Mouse (Mus musculus) G1E (cell line): ENCODE measurements around the gene Rnf220. TPM values are rescaled to one million over a fixed set of nuclear protein-coding genes. Genes with fewer than 3 reads are reported as not detected.

Source experiments
- ATAC-seq: 2 replicates; pipeline ENCODE4 v1.8.0; 2016; ENCODE audit warnings: mild to moderate bottlenecking; ENCODE audit not compliant: insufficient number of reproducible peaks, poor library complexity, low FRiP score, severe bottlenecking; ENCODE audit errors: extremely low read depth
- DNase-seq: peaks from one replicate; pipeline ENCODE4 v3.0.0; 2012; ENCODE audit warnings: low spot score
- H3K27me3 ChIP-seq: 2 replicates; pipeline ENCODE4 v1.6.1; 2012; ENCODE audit warnings: mild to moderate bottlenecking, low read length, inconsistent platforms; ENCODE audit not compliant: insufficient read depth
- H3K36me3 ChIP-seq: replicated peaks from 2 replicates; pipeline ENCODE3; 2012; ENCODE audit warnings: mild to moderate bottlenecking, inconsistent platforms
- H3K4me1 ChIP-seq: 2 replicates; pipeline ENCODE4 v1.6.1; 2012; ENCODE audit warnings: low read depth, low read length, inconsistent platforms, mixed read lengths; ENCODE audit not compliant: insufficient read depth
- H3K4me3 ChIP-seq: 2 replicates; pipeline ENCODE4 v1.5.1; 2012; ENCODE audit warnings: low read depth, mild to moderate bottlenecking, inconsistent platforms, low read length, moderate library complexity, mixed read lengths
- H3K9me3 ChIP-seq: replicated peaks from 2 replicates; pipeline ENCODE4 v1.6.1; 2012; ENCODE audit warnings: inconsistent platforms
- CTCF ChIP-seq: IDR thresholded peaks from 2 replicates; pipeline ENCODE4 v1.5.1; 2012; ENCODE audit warnings: low read depth, low read length, inconsistent platforms, mixed read lengths
- GATA1 ChIP-seq: IDR thresholded peaks from 2 replicates; pipeline ENCODE4 v1.6.1; 2012; ENCODE audit warnings: borderline replicate concordance, low read length, inconsistent platforms, mixed read lengths
- GATA2 ChIP-seq: IDR thresholded peaks from 2 replicates; pipeline ENCODE4 v1.6.1; 2012; ENCODE audit warnings: low read depth, low read length, inconsistent platforms, borderline replicate concordance
- POLR2AphosphoS5 ChIP-seq: IDR thresholded peaks from 2 replicates; pipeline ENCODE4 v1.6.1; 2012; ENCODE audit warnings: low read depth, low read length, inconsistent platforms; ENCODE audit not compliant: insufficient replicate concordance
- TAL1 ChIP-seq: conservative IDR thresholded peaks from 2 replicates; pipeline ENCODE4 v1.6.1; 2012; ENCODE audit warnings: low read depth, low read length, inconsistent platforms, mixed read lengths
- polyA plus RNA-seq: library from polyadenylated mRNA; stranded (reverse); fragments of >175 nt; gene quantifications from 2 replicates; pipeline ENCODE4 v1.2.3, GENCODE M21; 2012
- total RNA-seq, 2 experiments: library from RNA; stranded (forward) in 1 of 2; stranded (reverse) in 1 of 2; fragments of 200-1000 nt in 1 of 2; fragments of >200 nt in 1 of 2; fragmentation: Nextera tagmentation in 1 of 2; gene quantifications; 2 replicates each; pipeline ENCODE4 v1.2.3; 2014 to 2017

The Rnf220 gene
- total and polyA plus RNA-seq, 3 experiments = 87.7 to 113 (median 88.7) TPM

GRCm38 (mm10) chr4:117518246-117518645 is 21.4 kb upstream of the Rnf220 start:
- DNase-seq (no peak), ATAC-seq (no peak)
- Histone ChIP-seq H3K4me3 (no peak overlapping the region), H3K36me3 (no peaks in the 10 kb centered on the region), H3K9me3 (no peaks in the 10 kb centered on the region), H3K27me3 (peaks cover 7% of the 10 kb centered on the region; the same call in 1 of the 2 replicates), H3K4me1 (no peaks in the 10 kb centered on the region)
- no peak for TF ChIP-seq GATA1
- no peak for TF ChIP-seq GATA2
- TF ChIP-seq CTCF = no peak
- no peak for TF ChIP-seq POLR2AphosphoS5
- no peak for TF ChIP-seq TAL1

GRCm38 (mm10) chr4:117499043-117499442 is 2.2 kb upstream of the Rnf220 start:
- Histone ChIP-seq H3K4me1 (no peaks in the 10 kb centered on the region), H3K9me3 (peaks cover 17% of the 10 kb centered on the region), H3K36me3 (no peaks in the 10 kb centered on the region), H3K27me3 (peaks cover 42% of the 10 kb centered on the region), H3K4me3 (no peak overlapping the region)
- ATAC-seq = no peak
- DNase-seq = no peak
- TF ChIP-seq GATA2 = no peak

- H3K36me3 ChIP-seq = no peaks in the 10 kb centered on the region
- TF ChIP-seq CTCF (no peak), GATA2 (no peak), TAL1 (no peak), GATA1 (no peak), POLR2AphosphoS5 (no peak)
- ATAC-seq (no peak), DNase-seq (no peak)
- H3K4me1 ChIP-seq = no peaks in the 10 kb centered on the region
- H3K9me3 ChIP-seq = peaks cover 10% of the 10 kb centered on the region
- H3K27me3 ChIP-seq = peaks cover 58% of the 10 kb centered on the region
- H3K4me3 ChIP-seq = no peak overlapping the region
Measured at GRCm38 (mm10) chr4:117495869-117496401, 917 bp downstream of the Rnf220 start.

DNA sequence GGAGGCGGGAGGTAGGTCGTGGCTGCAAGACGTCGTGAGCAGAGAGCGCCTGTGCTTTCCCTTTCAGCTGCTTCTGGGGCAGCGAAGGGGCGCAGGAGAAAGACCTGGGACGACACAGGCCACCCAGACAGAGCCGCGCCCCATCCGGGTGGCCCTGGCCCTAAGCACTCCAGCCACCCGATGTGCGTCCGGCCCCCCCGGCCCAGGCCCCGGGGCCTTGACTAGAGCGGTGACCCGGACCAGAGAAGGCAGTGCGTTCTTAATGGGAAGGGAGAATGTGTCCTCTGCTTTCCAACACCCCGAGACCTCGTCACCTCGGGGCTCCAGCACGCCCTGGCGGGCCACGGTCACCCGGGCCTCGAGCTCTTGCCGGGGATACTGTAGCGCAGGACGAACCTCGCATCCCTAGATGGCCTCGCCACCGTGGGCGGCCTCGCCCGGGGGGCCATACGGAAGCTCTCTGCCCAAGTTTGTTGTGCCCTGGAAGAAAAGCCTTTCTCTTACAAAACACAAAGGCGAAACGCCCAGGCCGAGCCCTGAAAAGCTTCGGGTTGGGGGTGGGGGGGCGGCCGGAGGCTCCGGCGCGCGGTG is 1.8 kb downstream of the Rnf220 start:
- no peak for TF ChIP-seq TAL1
- no peak for TF ChIP-seq CTCF
- H3K4me1 ChIP-seq = no peaks in the 10 kb centered on the region
- DNase-seq (no peak), ATAC-seq (no peak)
- peaks cover 59% of the 10 kb centered on the region for H3K27me3 ChIP-seq
- no peak overlapping the region for H3K4me3 ChIP-seq
- H3K36me3 ChIP-seq = no peaks in the 10 kb centered on the region
- peaks cover 10% of the 10 kb centered on the region for H3K9me3 ChIP-seq

GRCm38 (mm10) chr4:117493905-117494851 is 2.7 kb downstream of the Rnf220 start:
- H3K9me3 ChIP-seq = peaks cover 10% of the 10 kb centered on the region
- H3K4me1 ChIP-seq = no peaks in the 10 kb centered on the region
- H3K36me3 ChIP-seq = no peaks in the 10 kb centered on the region
- H3K27me3 ChIP-seq = peaks cover 61% of the 10 kb centered on the region
- ATAC-seq (no peak), DNase-seq (no peak)
- TF ChIP-seq TAL1 (no peak), GATA2 (no peak), GATA1 (no peak), CTCF (no peak), POLR2AphosphoS5 (no peak)
- H3K4me3 ChIP-seq = no peak overlapping the region

GRCm38 (mm10) chr4:117493161-117493568 is 3.7 kb downstream of the Rnf220 start:
- H3K27me3 ChIP-seq = peaks cover 62% of the 10 kb centered on the region
- no peaks in the 10 kb centered on the region for H3K36me3 ChIP-seq
- TF ChIP-seq TAL1 = no peak
- TF ChIP-seq GATA2 = no peak
- TF ChIP-seq CTCF = no peak
- TF ChIP-seq POLR2AphosphoS5 = no peak
- no peak for TF ChIP-seq GATA1
- DNase-seq (no peak), ATAC-seq (no peak)
- peaks cover 10% of the 10 kb centered on the region for H3K9me3 ChIP-seq
- no peaks in the 10 kb centered on the region for H3K4me1 ChIP-seq
- no peak overlapping the region for H3K4me3 ChIP-seq
